Mouse (Mus musculus) E14TG2a.4 (cell line): Measurements from ENCODE around the gene Rhof.

ENCODE experiments used
- H3K27me3 ChIP-seq: 2 replicates; pipeline ENCODE4 v1.6.1; 2014; ENCODE audit warnings: low read length, control low read depth; ENCODE audit not compliant: insufficient read depth
- H3K36me3 ChIP-seq: 2 replicates; pipeline ENCODE4 v1.6.1; 2014; ENCODE audit warnings: low read length, control low read depth; ENCODE audit not compliant: insufficient read depth
- H3K4me1 ChIP-seq: replicated peaks from 2 replicates; pipeline ENCODE4 v1.6.1; 2014; ENCODE audit warnings: low read depth, low read length, control low read depth
- H3K4me3 ChIP-seq: replicated peaks from 2 replicates; pipeline ENCODE4 v1.5.1; 2014; ENCODE audit warnings: mild to moderate bottlenecking, low read length
- H3K9me3 ChIP-seq: 2 replicates; pipeline ENCODE4 v1.6.1; 2014; ENCODE audit warnings: low read length, control low read depth
- CTCF ChIP-seq: conservative IDR thresholded peaks from 2 replicates; pipeline ENCODE4 v1.5.1; 2014; ENCODE audit warnings: low read length
- NANOG ChIP-seq: IDR thresholded peaks from 2 replicates; pipeline ENCODE4 v1.6.1; 2014; ENCODE audit warnings: borderline replicate concordance, low read length, mixed read lengths
- POU5F1 ChIP-seq: IDR thresholded peaks from 2 replicates; pipeline ENCODE4 v1.6.1; 2014; ENCODE audit warnings: low read length, borderline replicate concordance

The Rhof gene

DNA sequence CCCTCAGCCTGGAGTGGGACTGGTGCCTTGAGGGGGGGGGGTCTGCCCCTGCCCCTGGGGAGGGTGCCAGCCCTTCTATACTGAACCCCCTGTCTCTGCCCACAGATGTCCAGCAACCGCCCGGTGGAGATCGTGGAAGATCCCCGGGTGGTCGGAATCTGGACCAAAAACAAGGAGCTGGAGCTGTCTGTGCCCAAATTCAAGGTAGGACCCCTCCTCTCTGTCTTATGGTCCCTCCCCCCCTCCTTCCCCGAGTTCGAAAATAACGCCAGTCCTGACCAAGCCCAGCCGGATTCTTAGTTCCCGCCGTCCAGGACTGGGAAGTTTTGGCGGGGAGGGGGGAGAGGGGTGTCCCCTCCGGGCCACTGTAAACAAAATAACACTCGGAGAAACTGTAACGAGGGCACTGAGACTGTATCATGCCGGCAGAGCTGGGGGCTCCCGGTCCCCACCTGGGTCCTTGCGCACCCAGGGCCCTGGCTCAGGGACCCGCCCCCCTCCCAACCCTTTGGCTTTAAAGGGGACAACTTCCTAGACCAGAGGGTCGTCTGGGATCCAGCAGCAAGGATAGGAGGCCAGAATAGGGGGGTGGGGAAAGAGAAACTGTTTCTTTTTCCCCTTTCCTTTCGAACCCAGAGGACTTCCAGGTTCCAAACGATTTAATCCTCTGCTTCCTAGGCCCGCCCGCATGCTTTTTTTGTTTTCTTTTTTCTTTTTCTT lies 10.9 kb upstream of the Rhof start:
- Histone ChIP-seq H3K4me1 (peaks cover 62% of the 10 kb centered on the region), H3K9me3 (no peaks in the 10 kb centered on the region), H3K4me3 (peak overlapping the region; percentile 82), H3K27me3 (peaks cover 12% of the 10 kb centered on the region), H3K36me3 (peaks cover 44% of the 10 kb centered on the region)
- TF ChIP-seq POU5F1 (no peak), CTCF (no peak)

GRCm38 (mm10) chr5:123142161-123143157 lies 10.0 kb upstream of the Rhof start, which contains the start of gene Setd1b:
TSS of gene Setd1b (plus strand) at chr5:123142193.
- Histone ChIP-seq H3K36me3 (peaks cover 35% of the 10 kb centered on the region), H3K4me1 (peaks cover 54% of the 10 kb centered on the region), H3K9me3 (no peaks in the 10 kb centered on the region), H3K4me3 (peak within 1 kb of the TSS; percentile 82), H3K27me3 (peaks cover 12% of the 10 kb centered on the region)
- no peak for TF ChIP-seq CTCF
- TF ChIP-seq POU5F1, result no peak
- no peak for TF ChIP-seq NANOG

DNA sequence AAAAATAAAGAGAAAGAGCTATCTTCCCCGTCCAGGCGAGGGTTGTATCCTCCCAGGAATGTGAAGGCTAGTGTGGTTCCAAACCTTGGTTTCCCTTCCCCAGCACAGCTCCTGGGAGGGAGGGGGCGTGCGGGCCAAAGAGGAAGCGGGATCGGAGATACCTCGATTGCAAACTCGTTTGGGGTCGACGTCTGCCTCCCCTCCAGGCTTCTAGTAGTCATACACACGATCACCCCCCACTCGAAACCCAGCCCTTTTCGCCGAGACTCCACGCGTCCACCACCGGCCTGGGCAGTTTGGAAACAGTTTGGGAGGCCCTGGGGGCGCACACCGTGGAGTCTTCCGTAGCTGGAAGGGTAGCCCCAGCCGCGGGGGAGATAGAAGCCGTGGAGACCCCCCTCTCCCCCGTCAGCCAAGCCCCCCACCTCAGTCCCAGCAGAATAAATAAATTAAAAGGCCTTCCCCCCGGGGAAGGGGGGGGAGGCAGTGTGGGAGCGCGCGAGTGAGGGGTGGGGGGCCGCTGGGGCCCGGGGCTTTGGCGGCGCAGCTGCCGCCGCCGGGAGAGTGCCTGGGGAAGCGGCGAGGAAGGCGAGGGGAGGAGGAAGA lies 9.2 kb upstream of the Rhof start:
- Histone ChIP-seq H3K4me1 (peaks cover 54% of the 10 kb centered on the region), H3K36me3 (peaks cover 33% of the 10 kb centered on the region), H3K9me3 (no peaks in the 10 kb centered on the region), H3K4me3 (peak overlapping the region; percentile 82), H3K27me3 (peaks cover 12% of the 10 kb centered on the region)
- TF ChIP-seq CTCF, result no peak
- no peak for TF ChIP-seq POU5F1
- no peak for TF ChIP-seq NANOG

DNA sequence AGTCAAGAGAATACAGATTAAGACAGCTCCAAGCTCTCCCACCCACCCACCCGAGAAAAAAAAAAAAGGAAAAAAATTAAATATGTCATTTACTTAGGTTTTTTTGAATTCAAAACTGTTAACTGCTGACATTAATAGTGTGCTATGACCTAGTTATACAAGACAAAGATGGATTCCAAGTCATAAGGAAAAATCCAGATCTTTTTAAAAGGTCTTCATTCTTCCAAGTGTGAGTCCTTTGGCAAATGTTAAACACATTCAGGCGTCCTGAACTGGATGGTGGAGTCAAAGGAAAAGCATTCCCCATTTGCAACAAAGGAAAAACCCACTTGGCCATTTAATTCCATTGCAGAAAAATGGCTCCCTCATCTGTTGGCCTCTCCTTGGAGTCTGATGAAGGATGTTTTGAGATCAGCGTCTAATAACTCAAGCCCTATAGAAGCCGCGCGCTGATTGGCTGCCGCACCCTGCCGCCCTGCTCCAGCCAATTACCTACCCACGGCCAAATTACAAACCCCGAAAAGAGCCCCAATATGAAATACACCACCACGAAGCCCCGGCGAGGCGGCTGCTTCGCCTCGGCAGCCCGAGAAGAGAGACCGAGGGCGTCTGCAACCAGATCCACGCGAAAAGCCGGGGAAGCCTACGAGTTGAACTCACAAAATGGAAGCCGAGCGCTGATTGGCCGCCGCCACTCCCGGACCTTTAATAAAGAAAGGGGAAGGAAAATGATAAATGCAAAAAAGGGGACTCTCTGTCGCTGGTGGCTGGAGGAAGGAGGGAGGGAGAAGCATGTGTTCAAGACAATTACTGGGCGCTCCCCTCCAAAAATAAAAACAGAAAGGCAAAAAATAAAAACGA lies 8.4 kb upstream of the Rhof start:
- Histone ChIP-seq H3K27me3 (peaks cover 7% of the 10 kb centered on the region), H3K36me3 (peaks cover 26% of the 10 kb centered on the region), H3K4me1 (peaks cover 52% of the 10 kb centered on the region), H3K9me3 (no peaks in the 10 kb centered on the region), H3K4me3 (peak overlapping the region; percentile 82)
- TF ChIP-seq CTCF (no peak), POU5F1 (no peak), NANOG (no peak)

DNA sequence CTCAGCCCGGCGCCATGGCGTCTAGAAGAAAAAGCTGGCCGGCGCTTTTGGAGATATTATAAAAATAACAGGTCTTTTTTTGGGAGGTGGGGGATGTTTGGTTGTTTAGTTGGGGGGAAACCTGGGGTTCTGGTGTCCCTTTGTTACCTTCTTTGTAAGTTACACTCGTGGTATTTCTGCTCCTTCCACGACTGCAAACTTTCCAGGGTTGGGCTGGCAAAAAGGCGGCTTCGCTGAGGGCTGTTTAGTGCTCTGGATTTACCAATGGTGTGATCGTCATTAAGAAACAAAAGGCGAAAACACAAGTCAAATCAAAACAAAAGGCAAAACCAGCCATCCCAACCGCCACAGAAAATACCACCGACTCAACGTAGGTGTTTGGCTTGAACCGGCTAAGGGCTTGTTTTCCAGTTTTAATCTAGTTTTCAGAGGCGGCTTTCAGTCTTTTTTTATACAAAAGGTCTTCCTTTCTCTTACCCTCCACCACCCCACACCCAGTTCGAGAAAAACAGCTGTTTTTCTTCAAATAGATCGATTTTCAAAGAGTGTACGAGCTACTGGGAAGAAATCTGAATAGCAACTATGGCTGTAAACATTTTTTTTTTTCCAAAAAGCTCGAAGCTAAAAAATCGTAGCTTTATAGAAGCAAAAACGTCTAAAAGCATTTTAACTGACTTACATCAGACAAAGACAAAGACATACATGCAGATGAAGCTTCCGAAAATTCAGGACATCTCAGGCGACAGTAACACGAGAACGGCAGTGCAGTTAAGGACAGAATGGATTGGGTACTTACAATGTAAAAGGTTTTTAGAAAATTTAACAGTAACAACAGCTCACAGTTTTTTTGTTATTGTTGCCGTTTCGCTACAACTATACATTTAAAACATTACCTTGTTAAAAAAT lies 7.5 kb upstream of the Rhof start:
- Histone ChIP-seq H3K9me3 (no peaks in the 10 kb centered on the region), H3K36me3 (peaks cover 16% of the 10 kb centered on the region), H3K4me3 (peak overlapping the region; percentile 89), H3K4me1 (peaks cover 49% of the 10 kb centered on the region), H3K27me3 (no peaks in the 10 kb centered on the region; the same call in 1 of the 2 replicates)
- TF ChIP-seq POU5F1 (no peak), NANOG (no peak), CTCF (no peak)

DNA sequence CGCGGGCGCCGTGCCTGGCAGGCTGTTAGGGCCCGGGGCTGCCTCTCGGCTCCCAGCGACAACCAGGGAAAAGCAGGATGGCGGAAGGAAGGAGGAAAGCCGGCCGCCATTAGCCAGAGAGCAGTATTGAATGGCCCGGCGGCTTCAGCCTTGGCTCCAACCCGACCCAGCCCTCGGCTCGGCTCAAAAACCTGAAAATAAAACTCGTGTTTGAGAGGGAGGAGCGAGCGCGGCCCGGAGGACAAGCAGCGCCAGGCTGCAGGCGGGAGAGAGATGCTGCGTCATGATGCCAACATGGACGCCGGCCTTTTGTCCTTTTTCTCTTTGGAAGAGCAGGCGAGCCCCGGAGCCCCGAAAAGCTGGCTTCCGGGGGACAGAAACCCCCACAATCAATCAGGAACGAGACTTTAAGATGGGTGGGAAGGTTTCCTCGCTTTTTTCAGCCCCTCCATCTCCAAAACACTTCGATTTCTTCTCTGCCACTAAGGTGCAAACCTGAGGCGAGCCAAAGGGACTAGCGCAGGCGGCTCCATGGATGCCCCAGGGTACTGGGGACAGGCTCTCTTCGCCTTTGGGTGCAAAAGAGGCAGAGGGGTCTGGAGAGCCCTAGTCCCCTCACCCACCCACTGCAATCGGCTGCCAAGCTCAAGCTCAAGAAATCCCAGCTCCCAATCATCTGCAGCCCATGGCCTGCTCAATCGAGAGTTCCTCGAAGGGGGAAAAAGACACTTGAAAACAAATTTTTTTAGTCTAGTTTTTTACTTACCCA lies 6.6 kb upstream of the Rhof start:
- H3K9me3 ChIP-seq, result no peaks in the 10 kb centered on the region
- H3K27me3 ChIP-seq, result no peaks in the 10 kb centered on the region; the same call in 1 of the 2 replicates
- peak overlapping the region; percentile 89 for H3K4me3 ChIP-seq
- H3K36me3 ChIP-seq, result peaks cover 12% of the 10 kb centered on the region
- TF ChIP-seq POU5F1 (no peak), CTCF (no peak), NANOG (no peak)
- H3K4me1 ChIP-seq, result peaks cover 49% of the 10 kb centered on the region
